Mouse (Mus musculus) skeletal muscle tissue, adult 2 months (tissue): ENCODE measurements around the gene Zc3h18.

Experiments
- DNase-seq: peaks from one replicate; pipeline ENCODE4 v3.0.0-alpha.2; 2012; ENCODE audit warnings: low read depth, low spot score

Gene Zc3h18

DNA sequence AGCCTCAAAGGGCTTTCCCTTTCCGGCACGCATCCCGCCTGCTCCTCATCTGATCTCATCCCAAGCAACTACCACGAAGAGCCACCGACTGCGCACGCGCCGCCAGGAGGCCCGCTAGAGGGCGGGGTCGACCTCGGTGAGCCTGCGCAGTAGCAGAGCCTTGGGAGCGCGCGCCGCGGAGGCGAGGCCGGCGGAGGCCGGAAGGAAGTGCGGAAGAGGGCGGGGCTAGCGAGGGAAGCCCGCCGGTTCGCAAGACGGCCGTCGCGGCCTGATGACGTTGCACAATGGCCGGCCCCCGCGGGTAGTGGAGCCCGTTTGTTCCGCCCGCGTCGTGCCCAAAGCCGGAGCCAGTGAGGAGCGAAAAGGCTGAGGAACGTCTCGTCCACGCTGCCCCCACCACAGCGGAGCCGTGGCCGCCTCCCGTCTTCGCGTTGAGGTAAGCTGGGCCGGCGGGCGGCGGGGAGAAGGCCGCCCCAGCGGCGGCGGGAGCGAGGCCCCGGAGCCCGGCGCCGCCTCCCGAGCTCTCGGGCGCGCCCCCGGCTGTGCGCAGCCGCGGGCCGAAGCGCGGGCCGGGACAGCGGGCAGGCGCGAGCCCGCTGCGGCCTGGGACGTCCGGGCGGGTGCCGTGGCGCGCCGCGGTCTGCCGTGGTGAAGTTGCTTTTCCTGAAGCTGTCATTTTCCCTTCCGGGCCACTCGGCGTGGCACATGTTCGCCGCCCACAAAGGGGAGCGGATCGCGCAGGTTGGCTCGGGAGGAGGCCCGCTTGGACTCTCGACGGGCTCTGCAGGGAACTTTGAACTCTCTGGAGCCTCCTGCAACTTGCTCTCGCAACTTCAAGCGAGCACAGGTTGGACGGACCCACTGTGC lies at the start of gene Zc3h18:
TSS of gene Zc3h18 (plus strand) at position 245 of the 867 bp plus-strand sequence.
- peak; percentile 99 for DNase-seq

DNA sequence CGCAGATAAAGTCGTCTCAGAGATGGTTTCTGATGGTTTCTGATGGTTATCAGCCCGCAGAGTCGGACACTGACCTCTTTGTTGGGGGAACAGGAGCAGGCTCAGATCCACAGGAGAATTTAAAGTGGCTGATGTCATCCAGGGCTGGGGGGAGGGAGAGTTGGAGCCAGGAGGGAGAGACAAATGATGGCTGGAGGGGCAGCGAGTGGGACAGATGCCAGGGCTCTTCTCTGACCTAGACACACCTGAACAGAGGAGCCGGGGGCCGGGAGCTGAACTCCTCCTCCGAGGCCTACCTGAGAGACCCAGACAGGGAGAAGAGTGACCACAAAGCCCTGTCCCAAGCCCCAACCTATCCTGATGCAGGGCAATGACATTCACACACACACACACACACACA lies 47.3 kb upstream of the Zc3h18 start:
- no peak for DNase-seq

DNA sequence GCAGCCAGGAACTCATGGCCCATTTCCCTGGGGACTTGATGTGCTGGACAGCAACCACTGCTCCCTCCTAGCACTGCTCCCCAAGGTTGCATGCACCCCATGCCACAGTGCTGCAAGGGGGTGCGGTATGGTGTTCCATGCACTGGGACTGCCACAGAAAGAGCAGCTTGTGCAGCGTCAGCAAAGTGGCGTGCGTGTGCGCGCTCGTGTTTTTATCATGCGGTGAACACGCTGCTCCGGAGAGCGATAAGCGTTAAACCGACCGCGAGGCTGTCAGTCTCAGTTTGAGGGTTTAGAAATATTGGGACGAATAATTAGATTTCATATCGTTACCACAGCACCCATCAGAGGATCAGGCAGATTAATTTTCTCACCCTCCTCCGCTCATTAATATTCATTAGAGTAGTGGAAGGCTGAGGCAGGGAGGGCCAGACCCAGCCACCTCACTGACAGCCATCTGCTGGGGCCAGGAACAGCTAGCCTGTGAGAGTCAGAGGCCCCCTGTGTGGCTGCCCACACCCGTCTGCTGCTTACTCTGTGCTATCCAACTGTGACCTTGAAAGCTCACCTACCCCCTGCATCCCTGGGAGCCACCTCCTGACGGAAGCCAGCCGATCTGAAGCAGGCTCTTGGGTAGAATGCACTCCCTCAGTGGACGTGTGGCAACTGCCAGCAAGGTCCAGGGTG lies 46.7 kb upstream of the Zc3h18 start:
- no peak for DNase-seq

- DNase-seq, result no peak
These were observed 45.8 kb upstream of the Zc3h18 start for GRCm38 (mm10) chr8:122330446-122331133.

DNA sequence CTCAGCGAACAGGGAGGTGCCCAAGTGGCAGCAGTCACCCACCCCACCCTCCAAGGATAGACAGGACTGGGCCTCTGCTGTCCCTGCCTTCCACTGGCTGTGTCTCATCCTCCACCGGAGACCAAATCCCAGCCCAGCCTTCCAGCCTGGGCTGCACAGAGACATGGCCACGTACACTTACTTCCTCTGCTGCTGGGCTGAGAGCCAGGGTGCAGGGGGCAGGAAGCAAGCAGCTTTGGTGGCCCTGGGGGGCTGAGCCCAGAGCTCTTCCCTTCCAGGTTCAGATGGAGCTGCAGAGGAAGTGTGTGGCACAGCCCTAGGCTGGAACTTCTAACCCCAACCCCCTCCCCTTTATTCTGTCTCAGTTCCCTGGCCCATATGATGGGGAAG lies 45.3 kb upstream of the Zc3h18 start:
- DNase-seq, result no peak

- peak; percentile 70 for DNase-seq
These were observed 43.5 kb upstream of the Zc3h18 start for GRCm38 (mm10) chr8:122332753-122333506.

GRCm38 (mm10) chr8:122333531-122333930 lies 42.9 kb upstream of the Zc3h18 start:
- DNase-seq, result no peak

- DNase-seq, result no peak
These were observed 41.5 kb upstream of the Zc3h18 start for GRCm38 (mm10) chr8:122334791-122335490.

GRCm38 (mm10) chr8:122335638-122336250 lies 40.7 kb upstream of the Zc3h18 start:
- DNase-seq, result no peak

DNA sequence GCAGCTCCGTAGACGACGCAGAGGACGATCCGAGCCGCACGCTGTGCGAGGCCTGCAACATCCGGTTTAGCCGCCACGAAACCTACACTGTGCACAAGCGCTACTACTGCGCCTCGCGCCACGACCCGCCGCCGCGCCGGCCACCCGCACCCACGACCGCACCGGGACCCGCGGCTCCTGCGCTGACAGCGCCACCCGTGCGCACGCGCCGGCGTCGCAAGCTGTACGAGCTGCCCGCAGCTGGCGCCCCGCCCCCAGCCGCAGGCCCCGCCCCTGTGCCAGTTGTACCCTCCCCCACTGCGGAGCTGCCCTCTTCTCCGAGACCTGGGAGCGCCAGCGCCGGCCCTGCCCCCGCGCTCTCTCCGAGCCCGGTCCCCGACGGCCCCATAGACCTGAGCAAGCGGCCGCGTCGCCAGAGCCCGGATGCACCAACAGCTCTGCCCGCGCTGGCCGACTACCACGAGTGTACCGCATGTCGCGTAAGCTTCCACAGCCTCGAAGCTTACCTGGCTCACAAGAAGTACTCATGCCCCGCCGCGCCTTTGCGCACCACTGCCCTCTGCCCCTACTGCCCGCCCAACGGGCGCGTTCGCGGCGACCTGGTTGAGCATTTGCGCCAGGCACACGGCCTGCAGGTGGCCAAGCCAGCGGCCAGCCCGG lies 40.0 kb upstream of the Zc3h18 start:
- no peak for DNase-seq

DNA sequence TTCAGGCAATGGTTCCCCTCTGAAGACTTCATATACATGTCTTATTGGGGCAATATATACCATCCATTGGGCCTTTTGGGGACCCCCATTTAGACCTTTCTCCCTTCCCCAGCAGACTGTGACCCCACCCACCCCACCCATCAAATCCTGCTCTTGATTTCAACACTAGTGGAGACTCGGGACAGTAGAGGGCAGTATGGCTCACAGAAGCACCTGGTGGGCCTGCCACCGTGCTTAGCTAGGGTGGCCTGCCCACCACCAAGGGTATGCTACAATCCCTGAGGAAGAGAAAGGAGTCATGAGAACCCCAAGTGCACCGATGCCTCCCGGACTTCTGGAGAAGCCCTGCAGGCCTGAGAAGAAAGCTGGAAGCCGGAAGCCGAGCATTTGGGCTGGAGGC lies 37.6 kb upstream of the Zc3h18 start:
- no peak for DNase-seq

DNA sequence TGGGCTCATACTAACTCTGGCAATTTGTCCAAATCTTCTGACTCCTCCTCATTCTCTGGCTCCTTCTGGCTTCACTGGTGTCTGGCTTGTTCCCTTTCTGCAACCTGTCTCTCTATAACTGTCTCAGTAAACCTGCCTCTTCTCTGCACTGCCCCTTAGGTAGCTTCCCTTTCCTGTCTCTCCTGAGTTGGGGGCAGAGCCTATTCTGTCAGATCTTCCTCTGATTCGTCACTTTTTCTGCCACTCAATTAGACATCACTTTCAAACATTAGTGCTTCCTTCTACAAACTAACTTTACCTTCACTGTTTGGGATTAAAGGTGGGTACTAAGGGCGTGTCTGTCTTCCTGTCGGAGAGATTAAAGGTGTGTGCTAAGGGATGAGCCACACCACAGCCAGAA lies 35.6 kb upstream of the Zc3h18 start:
- DNase-seq, result no peak

GRCm38 (mm10) chr8:122341790-122342189 lies 34.6 kb upstream of the Zc3h18 start:
- no peak for DNase-seq

- no peak for DNase-seq
These were observed 34.0 kb upstream of the Zc3h18 start for GRCm38 (mm10) chr8:122342362-122342761.

GRCm38 (mm10) chr8:122342806-122343209 lies 33.6 kb upstream of the Zc3h18 start:
- no peak for DNase-seq

DNA sequence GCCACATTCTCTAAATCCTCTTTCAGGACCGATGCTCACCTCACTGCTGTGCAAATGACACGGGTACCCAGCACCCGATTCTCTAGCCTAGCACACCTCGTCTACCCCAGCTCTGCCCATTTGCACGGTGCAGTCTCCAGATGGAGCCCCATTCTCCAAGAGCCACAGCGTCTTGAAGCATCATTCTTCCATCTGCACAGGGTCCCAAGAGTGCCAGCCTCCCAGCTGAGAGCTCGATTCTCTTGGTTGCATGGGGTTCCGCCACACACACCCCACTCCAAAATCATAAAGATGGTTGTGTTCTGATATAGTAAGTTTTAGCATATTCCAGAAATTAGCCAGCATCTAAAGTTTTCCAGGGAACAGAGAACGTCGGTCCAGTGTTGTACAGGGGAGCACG lies 33.1 kb upstream of the Zc3h18 start:
- no peak for DNase-seq

- DNase-seq, result no peak
These were observed 32.7 kb upstream of the Zc3h18 start for GRCm38 (mm10) chr8:122343758-122344157.

- no peak for DNase-seq
These were observed 32.2 kb upstream of the Zc3h18 start for GRCm38 (mm10) chr8:122344219-122344618.

DNA sequence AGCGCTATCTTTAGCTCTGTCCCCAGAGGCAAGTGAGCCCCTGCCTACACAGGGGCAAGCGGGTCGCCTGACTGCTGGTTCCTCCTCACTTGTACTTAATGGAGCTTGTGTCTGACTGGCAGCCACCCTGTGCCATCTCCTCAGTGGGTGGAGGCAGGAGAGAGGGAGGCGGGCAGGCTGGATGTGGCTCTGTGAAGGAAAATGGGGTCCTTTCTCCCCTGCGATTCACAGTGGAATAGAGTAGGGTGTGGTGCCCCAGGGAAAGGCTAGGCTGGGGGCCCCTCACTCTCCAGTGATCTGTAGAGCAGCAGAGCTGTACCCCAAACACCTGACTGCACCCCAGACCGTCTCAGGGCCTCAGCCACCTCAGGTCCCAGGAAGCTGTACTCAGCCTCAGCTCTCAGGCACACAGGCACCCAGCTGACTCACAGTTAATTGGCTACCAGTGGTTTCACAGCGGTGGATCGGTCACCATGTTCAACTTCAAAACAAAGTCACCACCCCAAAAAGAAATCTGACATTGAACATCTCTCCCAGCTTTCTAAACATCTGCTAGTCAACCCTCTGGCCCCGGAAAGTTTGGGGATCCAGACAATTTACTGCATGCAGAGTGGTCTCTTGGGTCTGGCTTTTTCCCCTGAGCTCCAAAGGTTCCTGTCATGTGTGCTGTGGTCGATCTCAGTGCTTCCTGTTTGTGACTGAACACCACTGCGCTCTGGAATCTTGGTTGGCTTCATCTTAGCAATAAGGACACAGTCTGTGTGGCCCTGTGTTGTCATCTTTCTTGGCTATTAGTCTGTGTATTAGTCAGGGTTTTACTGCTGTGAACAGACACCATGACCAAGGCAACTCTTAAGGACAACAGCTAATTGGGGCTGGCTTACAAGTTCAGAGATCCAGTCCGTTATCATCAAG lies 31.0 kb upstream of the Zc3h18 start:
- no peak for DNase-seq
